Mouse (Mus musculus) heart, embryonic 12.5 days (tissue): ENCODE results near the gene Retnla. TPM values are rescaled to one million over a fixed set of nuclear protein-coding genes. Genes with fewer than 3 reads are reported as not detected.

Experiments used
- ATAC-seq: fragments of 200-750 bp; cut with Nextera tagmentation; 2 replicates; pipeline ENCODE4 v1.8.0; 2017; ENCODE audit warnings: moderate TSS enrichment, moderate library complexity; ENCODE audit not compliant: insufficient number of reproducible peaks, low FRiP score
- H3K27ac ChIP-seq: fragments of 300-500 bp; sonication (generic); 2 replicates; pipeline ENCODE4 v1.5.1; 2016; ENCODE audit warnings: mild to moderate bottlenecking, moderate library complexity; ENCODE audit not compliant: poor library complexity, severe bottlenecking
- H3K27me3 ChIP-seq: fragments of 300-500 bp; sonication (generic); replicated peaks from 2 replicates; pipeline ENCODE4 v1.6.1; 2016; ENCODE audit warnings: mild to moderate bottlenecking, moderate library complexity
- H3K36me3 ChIP-seq: fragments of 300-500 bp; sonication (generic); 2 replicates; pipeline ENCODE4 v1.6.1; 2016; ENCODE audit warnings: mild to moderate bottlenecking, moderate library complexity
- H3K4me1 ChIP-seq: fragments of 300-500 bp; sonication (generic); replicated peaks from 2 replicates; pipeline ENCODE4 v1.6.1; 2016; ENCODE audit warnings: mild to moderate bottlenecking
- H3K4me2 ChIP-seq: fragments of 300-500 bp; sonication (generic); 2 replicates; pipeline ENCODE4 v1.6.1; 2016; ENCODE audit warnings: mild to moderate bottlenecking, moderate library complexity
- H3K4me3 ChIP-seq: fragments of 300-500 bp; sonication (generic); 2 replicates; pipeline ENCODE4 v1.5.1; 2016; ENCODE audit warnings: mild to moderate bottlenecking
- H3K9ac ChIP-seq: fragments of 300-500 bp; sonication (generic); 2 replicates; pipeline ENCODE4 v1.6.1; 2016; ENCODE audit warnings: mild to moderate bottlenecking, moderate library complexity
- H3K9me3 ChIP-seq: fragments of 300-500 bp; sonication (generic); replicated peaks from 2 replicates; pipeline ENCODE4 v1.6.1; 2016; ENCODE audit warnings: mild to moderate bottlenecking, moderate library complexity
- WGBS: fragments of 180-500 bp; shearing (Covaris S2); methylation state at CpG from one replicate; pipeline ENCODE4 v1.1.7; 2016; 5-methylcytosine and 5-hydroxymethylcytosine counted together
- polyA plus RNA-seq: library from polyadenylated mRNA; unstranded; fragments of >200 nt; fragmentation: Nextera tagmentation; extraction: Ambion mirVana; gene quantifications from 2 replicates; pipeline ENCODE4 v1.2.1, GENCODE M21; 2016

Gene Retnla
- not detected in 2 replicates for polyA plus RNA-seq

- Histone ChIP-seq H3K4me2 (no peak within 1 kb of the TSS), H3K4me3 (no peak within 1 kb of the TSS), H3K27me3 (no peaks in the 10 kb centered on the region), H3K36me3 (no peaks in the 10 kb centered on the region), H3K9me3 (no peaks in the 10 kb centered on the region), H3K9ac (no peak within 1 kb of the TSS), H3K27ac (no peak within 1 kb of the TSS), H3K4me1 (no peaks in the 10 kb centered on the region)
- WGBS, result 70% methylated on average over 3 of the region's 3 CpGs
- no peak for ATAC-seq
Observed at GRCm38 (mm10) chr16:48842266-48842665, at the start of gene Retnla. Gene Retnla, plus strand, starts transcription at chr16:48842551.

GRCm38 (mm10) chr16:48798285-48798684 lies 44.1 kb upstream of the Retnla start:
- Histone ChIP-seq H3K9me3 (no peaks in the 10 kb centered on the region), H3K27ac (no peak overlapping the region), H3K4me1 (peaks cover 5% of the 10 kb centered on the region; the same call in 1 of the 2 replicates), H3K9ac (no peak overlapping the region), H3K4me2 (no peak overlapping the region), H3K4me3 (no peak overlapping the region), H3K27me3 (no peaks in the 10 kb centered on the region), H3K36me3 (no peaks in the 10 kb centered on the region)
- ATAC-seq, result no peak
- 21% methylated on average over 3 of the region's 3 CpGs for WGBS

GRCm38 (mm10) chr16:48799470-48799869 lies 42.9 kb upstream of the Retnla start:
- H3K4me1 ChIP-seq, result peaks cover 5% of the 10 kb centered on the region; the same call in 1 of the 2 replicates

GRCm38 (mm10) chr16:48800906-48801305 lies 41.4 kb upstream of the Retnla start:
- WGBS, result 81% methylated on average over 2 of the region's 2 CpGs
- Histone ChIP-seq H3K4me3 (no peak overlapping the region), H3K9ac (no peak overlapping the region), H3K27me3 (no peaks in the 10 kb centered on the region), H3K36me3 (no peaks in the 10 kb centered on the region), H3K4me2 (no peak overlapping the region), H3K27ac (no peak overlapping the region), H3K4me1 (peaks cover 5% of the 10 kb centered on the region; the same call in 1 of the 2 replicates), H3K9me3 (no peaks in the 10 kb centered on the region)
- ATAC-seq, result no peak

More at GRCm38 (mm10) chr16:48799470-48799869, 42.9 kb upstream of the Retnla start:
- H3K36me3 ChIP-seq, result no peaks in the 10 kb centered on the region
- 87% methylated on average over 3 of the region's 3 CpGs for WGBS
- no peak overlapping the region for H3K4me3 ChIP-seq
- ATAC-seq, result no peak
- no peaks in the 10 kb centered on the region for H3K27me3 ChIP-seq
- no peak overlapping the region for H3K27ac ChIP-seq
- H3K4me2 ChIP-seq, result no peak overlapping the region
- H3K9me3 ChIP-seq, result no peaks in the 10 kb centered on the region
- H3K9ac ChIP-seq, result no peak overlapping the region

- ATAC-seq, result no peak
- no peaks in the 10 kb centered on the region for H3K4me1 ChIP-seq
- H3K9ac ChIP-seq, result no peak overlapping the region
- H3K4me3 ChIP-seq, result no peak overlapping the region
- no peaks in the 10 kb centered on the region for H3K36me3 ChIP-seq
- H3K27me3 ChIP-seq, result no peaks in the 10 kb centered on the region
- WGBS, result 74% methylated on average over 1 of the region's 1 CpGs
- no peak overlapping the region for H3K4me2 ChIP-seq
- H3K9me3 ChIP-seq, result no peaks in the 10 kb centered on the region
- H3K27ac ChIP-seq, result no peak overlapping the region
Observed at GRCm38 (mm10) chr16:48805412-48805811, 36.9 kb upstream of the Retnla start.

- H3K4me2 ChIP-seq, result no peak overlapping the region
- H3K9ac ChIP-seq, result no peak overlapping the region
- WGBS, result 64% methylated on average over 1 of the region's 1 CpGs
- H3K27ac ChIP-seq, result no peak overlapping the region
- H3K4me3 ChIP-seq, result no peak overlapping the region
- no peaks in the 10 kb centered on the region for H3K36me3 ChIP-seq
- ATAC-seq, result no peak
- H3K4me1 ChIP-seq, result no peaks in the 10 kb centered on the region
- H3K9me3 ChIP-seq, result no peaks in the 10 kb centered on the region
- H3K27me3 ChIP-seq, result no peaks in the 10 kb centered on the region
Observed at GRCm38 (mm10) chr16:48806521-48806920, 35.8 kb upstream of the Retnla start.

GRCm38 (mm10) chr16:48809374-48809773 lies 33.0 kb upstream of the Retnla start:
- Histone ChIP-seq H3K9me3 (no peaks in the 10 kb centered on the region), H3K4me2 (no peak overlapping the region), H3K4me1 (no peaks in the 10 kb centered on the region; the same call in 1 of the 2 replicates), H3K4me3 (no peak overlapping the region), H3K36me3 (no peaks in the 10 kb centered on the region), H3K27ac (no peak overlapping the region), H3K9ac (no peak overlapping the region), H3K27me3 (no peaks in the 10 kb centered on the region)
- no peak for ATAC-seq
- WGBS, result 44% methylated on average over 2 of the region's 2 CpGs

- no peak for ATAC-seq
- H3K9ac ChIP-seq, result no peak overlapping the region
- no peaks in the 10 kb centered on the region for H3K36me3 ChIP-seq
- H3K27ac ChIP-seq, result no peak overlapping the region
- H3K27me3 ChIP-seq, result no peaks in the 10 kb centered on the region
- no peaks in the 10 kb centered on the region; the same call in 1 of the 2 replicates for H3K4me1 ChIP-seq
- H3K4me2 ChIP-seq, result no peak overlapping the region
- no peaks in the 10 kb centered on the region for H3K9me3 ChIP-seq
- 64% methylated on average over 7 of the region's 7 CpGs for WGBS
- H3K4me3 ChIP-seq, result no peak overlapping the region
Observed at GRCm38 (mm10) chr16:48811881-48812436, 30.4 kb upstream of the Retnla start.

- Histone ChIP-seq H3K4me1 (no peaks in the 10 kb centered on the region; the same call in 1 of the 2 replicates), H3K27ac (no peak within 1 kb of the TSS), H3K4me2 (no peak within 1 kb of the TSS), H3K27me3 (no peaks in the 10 kb centered on the region), H3K36me3 (no peaks in the 10 kb centered on the region), H3K9me3 (no peaks in the 10 kb centered on the region), H3K4me3 (no peak within 1 kb of the TSS), H3K9ac (no peak within 1 kb of the TSS)
- no peak for ATAC-seq
- WGBS, result 80% methylated on average over 2 of the region's 2 CpGs
Observed at GRCm38 (mm10) chr16:48816695-48817094, 25.7 kb upstream of the Retnla start, which contains the start of gene Retnlb. Gene Retnlb, plus strand, starts transcription at chr16:48816856.

- WGBS, result 88% methylated on average over 6 of the region's 6 CpGs
- Histone ChIP-seq H3K9ac (no peak overlapping the region), H3K27ac (no peak overlapping the region), H3K9me3 (no peaks in the 10 kb centered on the region), H3K4me3 (no peak overlapping the region), H3K27me3 (no peaks in the 10 kb centered on the region), H3K4me2 (no peak overlapping the region), H3K36me3 (no peaks in the 10 kb centered on the region), H3K4me1 (no peaks in the 10 kb centered on the region)
- no peak for ATAC-seq
Observed at GRCm38 (mm10) chr16:48818524-48818923, 23.8 kb upstream of the Retnla start.

GRCm38 (mm10) chr16:48826474-48826873 lies 15.9 kb upstream of the Retnla start:
- H3K9me3 ChIP-seq, result no peaks in the 10 kb centered on the region
- ATAC-seq, result no peak
- H3K4me3 ChIP-seq, result no peak overlapping the region
- H3K27ac ChIP-seq, result no peak overlapping the region
- no peaks in the 10 kb centered on the region for H3K4me1 ChIP-seq
- WGBS, result 83% methylated on average over 3 of the region's 3 CpGs
- H3K36me3 ChIP-seq, result no peaks in the 10 kb centered on the region
- H3K4me2 ChIP-seq, result no peak overlapping the region
- H3K9ac ChIP-seq, result no peak overlapping the region
- H3K27me3 ChIP-seq, result no peaks in the 10 kb centered on the region

- Histone ChIP-seq H3K27ac (no peak overlapping the region), H3K36me3 (no peaks in the 10 kb centered on the region), H3K9ac (no peak overlapping the region), H3K9me3 (no peaks in the 10 kb centered on the region), H3K27me3 (no peaks in the 10 kb centered on the region), H3K4me2 (no peak overlapping the region), H3K4me1 (no peaks in the 10 kb centered on the region), H3K4me3 (no peak overlapping the region)
- no peak for ATAC-seq
- 52% methylated on average over 1 of the region's 1 CpGs for WGBS
Observed at GRCm38 (mm10) chr16:48827625-48828024, 14.7 kb upstream of the Retnla start.
